Mouse (Mus musculus) liver, embryonic 14.5 days (tissue): ENCODE results near the gene Dpp6. TPM values are rescaled to one million over a fixed set of nuclear protein-coding genes. Genes with fewer than 3 reads are reported as not detected.

Experiments
- ATAC-seq: fragments of 200-750 bp; cut with Nextera tagmentation; 2 replicates; pipeline ENCODE4 v1.8.0; 2017; ENCODE audit warnings: moderate number of reproducible peaks, mild to moderate bottlenecking, moderate library complexity; ENCODE audit not compliant: insufficient read depth
- DNase-seq, 3 experiments: peaks; one replicate each; pipeline ENCODE4 v3.0.0-alpha.2; 2012 to 2013; ENCODE audit warnings: low read depth in 3 of 3, low spot score in 3 of 3
- H3K27ac ChIP-seq: fragments of 300-500 bp; sonication (generic); 2 replicates; pipeline ENCODE4 v1.5.1; 2014; ENCODE audit warnings: moderate library complexity, mild to moderate bottlenecking, control low read depth, inconsistent platforms
- H3K27me3 ChIP-seq: fragments of 300-500 bp; sonication (generic); 2 replicates; pipeline ENCODE4 v1.6.1; 2014; ENCODE audit warnings: mild to moderate bottlenecking, low read length, moderate library complexity; ENCODE audit not compliant: control insufficient read depth, insufficient read depth
- H3K36me3 ChIP-seq: fragments of 300-500 bp; sonication (generic); replicated peaks from 2 replicates; pipeline ENCODE4 v1.6.1; 2014; ENCODE audit warnings: low read depth; ENCODE audit not compliant: control insufficient read depth, insufficient read depth
- H3K4me1 ChIP-seq, 2 experiments: fragments of 200-500 bp in 1 of 2; fragments of 300-500 bp in 1 of 2; sonication (generic) in 1 of 2; replicated peaks; 2 replicates each; pipeline ENCODE4 v1.6.1; 2012 to 2014; ENCODE audit warnings: antibody characterized with exemption in 1 of 2, inconsistent platforms in 1 of 2, low read length in 1 of 2; ENCODE audit not compliant: control insufficient read depth in 2 of 2, insufficient read depth in 2 of 2
- H3K4me2 ChIP-seq: fragments of 300-500 bp; sonication (generic); 2 replicates; pipeline ENCODE4 v1.6.1; 2014; ENCODE audit warnings: low read depth, mild to moderate bottlenecking, control low read depth, moderate library complexity
- H3K4me3 ChIP-seq, 2 experiments: fragments of 200-500 bp in 1 of 2; fragments of 300-500 bp in 1 of 2; sonication (generic) in 1 of 2; 2 replicates each; pipeline ENCODE4 v1.5.1; 2012 to 2014; ENCODE audit warnings: low read depth in 2 of 2, low read length in 2 of 2, mild to moderate bottlenecking in 2 of 2, control low read depth in 1 of 2, inconsistent platforms in 1 of 2, moderate library complexity in 1 of 2; ENCODE audit not compliant: insufficient read depth in 1 of 2
- H3K9ac ChIP-seq: fragments of 300-500 bp; sonication (generic); replicated peaks from 2 replicates; pipeline ENCODE4 v1.6.1; 2014; ENCODE audit warnings: mild to moderate bottlenecking, control low read depth, moderate library complexity
- H3K9me3 ChIP-seq: fragments of 300-500 bp; sonication (generic); 2 replicates; pipeline ENCODE4 v1.6.1; 2016; ENCODE audit warnings: low read length, mixed read lengths; ENCODE audit not compliant: control insufficient read depth
- CTCF ChIP-seq: IDR thresholded peaks from 2 replicates; pipeline ENCODE4 v1.5.1; 2016; ENCODE audit warnings: antibody characterized with exemption, low read depth, control low read depth
- EP300 ChIP-seq: IDR thresholded peaks from 2 replicates; pipeline ENCODE4 v1.6.1; 2016; ENCODE audit warnings: antibody characterized with exemption, low read depth
- WGBS: fragments of 180-500 bp; shearing (Covaris S2); extraction: QIAGEN DNeasy Blood & Tissue Kit; methylation state at CpG from one replicate; pipeline ENCODE4 v1.1.7; 2014; ENCODE audit not compliant: insufficient replicate concordance; 5-methylcytosine and 5-hydroxymethylcytosine counted together
- polyA plus RNA-seq, 2 experiments: library from polyadenylated mRNA; depleted of rRNA in 1 of 2; stranded (reverse) in 1 of 2; unstranded in 1 of 2; fragments of >200 nt; fragmentation: Nextera tagmentation in 1 of 2; extraction: Ambion mirVana in 1 of 2; gene quantifications; 2 replicates each; pipeline versions ENCODE4 v1.2.1 to v1.2.3; 2012 to 2014

Dpp6 gene
- polyA plus RNA-seq, 2 experiments: 0.30 to 0.48 TPM

- 63% methylated on average over 6 of the region's 6 CpGs for WGBS
- ATAC-seq: no peak
Measured at GRCm38 (mm10) chr5:27739216-27739615, 922.2 kb downstream of the Dpp6 start.

DNA sequence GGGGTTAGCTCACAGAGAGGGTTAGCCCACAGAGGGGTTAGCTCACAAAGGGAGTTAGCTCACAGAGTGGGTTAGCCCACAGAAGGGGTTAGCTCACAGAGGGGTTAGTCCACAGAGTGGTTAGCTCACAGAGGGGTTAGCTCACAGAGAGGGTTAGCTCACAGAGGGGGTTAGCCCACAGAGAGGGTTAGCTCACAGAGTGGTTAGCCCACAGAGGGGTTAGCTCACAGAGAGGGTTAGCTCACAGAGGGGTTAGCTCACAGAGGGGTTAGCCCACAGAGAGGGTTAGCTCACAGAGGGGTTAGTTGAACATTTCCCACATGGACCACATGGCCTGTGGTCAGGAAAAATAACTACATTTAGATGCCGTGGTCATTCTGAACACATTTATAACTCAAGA is 927.9 kb downstream of the Dpp6 start:
- no peak for ATAC-seq

More at GRCm38 (mm10) chr5:27739216-27739615, 922.2 kb downstream of the Dpp6 start:
- Histone ChIP-seq H3K27me3 (no peaks in the 10 kb centered on the region), H3K4me3 (no peak overlapping the region), H3K36me3 (peaks cover 24% of the 10 kb centered on the region), H3K27ac (no peak overlapping the region), H3K9ac (no peak overlapping the region), H3K4me2 (no peak overlapping the region), H3K4me1 (no peaks in the 10 kb centered on the region), H3K9me3 (no peaks in the 10 kb centered on the region)
- no peak for DNase-seq
- no peak for TF ChIP-seq CTCF
- no peak for TF ChIP-seq EP300

DNA sequence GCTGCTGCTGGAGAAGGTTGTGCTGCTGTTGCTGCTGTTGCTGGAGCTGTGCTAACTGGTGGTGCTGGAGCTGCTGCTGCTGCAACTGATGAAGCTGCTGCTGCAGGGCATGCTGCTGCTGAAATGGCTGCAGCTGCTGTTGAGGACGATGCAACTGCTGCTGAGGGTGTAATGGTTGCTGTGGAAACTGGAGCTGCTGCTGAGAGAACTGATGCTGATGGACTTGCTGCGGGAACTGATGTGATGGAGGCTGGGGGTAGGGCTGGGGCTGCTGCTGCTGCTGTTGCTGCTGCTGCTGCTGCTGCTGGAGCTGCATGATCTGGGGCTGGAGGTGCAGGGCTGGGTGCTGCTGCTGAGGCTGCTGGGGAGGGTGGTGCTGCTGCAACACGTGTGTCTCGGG is 948.8 kb downstream of the Dpp6 start:
- Histone ChIP-seq H3K4me1 (no peaks in the 10 kb centered on the region), H3K9me3 (no peaks in the 10 kb centered on the region), H3K27me3 (no peaks in the 10 kb centered on the region), H3K4me3 (no peak overlapping the region), H3K9ac (no peak overlapping the region), H3K27ac (no peak overlapping the region), H3K36me3 (peaks cover 83% of the 10 kb centered on the region), H3K4me2 (no peak overlapping the region)
- DNase-seq (no peak), ATAC-seq (no peak)
- TF ChIP-seq EP300 (no peak), CTCF (no peak)
- 83% methylated on average over 4 of the region's 4 CpGs for WGBS

More for the DNA sequence above, 927.9 kb downstream of the Dpp6 start:
- no peak for TF ChIP-seq EP300
- no peak for TF ChIP-seq CTCF
- Histone ChIP-seq H3K4me1 (no peaks in the 10 kb centered on the region), H3K9ac (no peak overlapping the region), H3K4me3 (no peak overlapping the region), H3K27me3 (no peaks in the 10 kb centered on the region), H3K27ac (no peak overlapping the region), H3K4me2 (no peak overlapping the region), H3K9me3 (no peaks in the 10 kb centered on the region), H3K36me3 (peaks cover 58% of the 10 kb centered on the region)
- DNase-seq: no peak
- 85% methylated on average over 1 of the region's 1 CpGs for WGBS

- peaks cover 83% of the 10 kb centered on the region for H3K36me3 ChIP-seq
- DNase-seq (no peak), ATAC-seq (no peak)
- H3K27me3 ChIP-seq: no peaks in the 10 kb centered on the region
- WGBS: 88% methylated on average over 5 of the region's 5 CpGs
- TF ChIP-seq EP300 (no peak), CTCF (no peak)
- H3K4me2 ChIP-seq: no peak overlapping the region
- no peaks in the 10 kb centered on the region for H3K9me3 ChIP-seq
- H3K4me3 ChIP-seq: no peak overlapping the region
- H3K27ac ChIP-seq: no peak overlapping the region
- H3K9ac ChIP-seq: no peak overlapping the region
- H3K4me1 ChIP-seq: no peaks in the 10 kb centered on the region
Measured at GRCm38 (mm10) chr5:27767948-27768347, 950.9 kb downstream of the Dpp6 start.
